Mouse (Mus musculus): ENCODE results near the gene Txlnb. TPM values are rescaled to one million over a fixed set of nuclear protein-coding genes. Genes with fewer than 3 reads are reported as not detected.
"Not testable (repeated sequence)": the region's sequence is repeated elsewhere in the genome, so short reads cannot be mapped to it uniquely, and the experiment has no call there.

The Txlnb gene
- total RNA-seq, 1 experiment from 2014 or later: 0.12 TPM

- ATAC-seq (ENCODE audit: extremely low read depth, insufficient number of reproducible peaks, low FRiP score, poor library complexity, severe bottlenecking): no peak
These were observed 5.8 kb downstream of the Txlnb start for GRCm38 (mm10) chr10:17801788-17802187.

GRCm38 (mm10) chr10:17808526-17808925 lies 12.5 kb downstream of the Txlnb start:
- ATAC-seq (ENCODE audit: extremely low read depth, insufficient number of reproducible peaks, low FRiP score, poor library complexity, severe bottlenecking): no peak

DNA sequence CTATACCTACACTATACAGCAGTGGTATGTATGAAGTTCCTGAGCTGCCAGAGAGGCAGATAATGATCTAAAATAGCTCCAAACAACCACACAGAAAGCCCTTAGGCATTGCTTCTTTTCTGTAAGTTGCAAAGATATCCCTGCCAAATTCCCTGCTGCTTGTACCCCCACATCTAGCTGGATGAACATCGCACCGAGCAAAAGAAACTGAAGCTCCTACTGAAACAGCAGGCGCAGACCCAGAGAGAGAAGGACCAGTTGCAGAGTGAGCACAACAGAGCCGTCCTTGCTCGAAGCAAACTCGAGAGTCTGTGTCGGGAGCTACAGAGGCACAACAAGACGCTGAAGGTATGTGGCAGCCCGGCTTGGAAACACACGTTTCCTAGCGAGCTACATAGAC lies 19.0 kb downstream of the Txlnb start:
- ATAC-seq (ENCODE audit: extremely low read depth, insufficient number of reproducible peaks, low FRiP score, poor library complexity, severe bottlenecking): no peak

DNA sequence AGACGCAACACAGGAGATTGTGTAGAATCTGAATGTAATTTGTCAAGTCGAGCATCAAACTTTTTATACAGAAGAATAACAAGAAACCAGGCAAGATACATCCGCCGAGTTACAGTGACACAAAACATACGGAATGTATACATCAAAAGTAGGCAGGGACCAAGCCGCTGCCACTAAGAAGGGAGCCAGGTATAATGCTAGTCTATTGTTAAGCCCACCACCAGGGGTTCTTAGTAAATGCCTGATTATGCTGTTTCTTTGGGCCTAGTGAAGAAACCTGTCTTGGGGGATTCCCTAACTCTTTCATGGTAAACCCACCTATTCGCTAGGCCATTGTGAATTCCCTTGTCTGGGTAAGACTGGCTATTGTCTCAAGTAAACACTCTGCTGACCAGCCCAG lies 24.4 kb downstream of the Txlnb start:
- not testable (repeated sequence) for ATAC-seq (ENCODE audit: extremely low read depth, insufficient number of reproducible peaks, low FRiP score, poor library complexity, severe bottlenecking)

DNA sequence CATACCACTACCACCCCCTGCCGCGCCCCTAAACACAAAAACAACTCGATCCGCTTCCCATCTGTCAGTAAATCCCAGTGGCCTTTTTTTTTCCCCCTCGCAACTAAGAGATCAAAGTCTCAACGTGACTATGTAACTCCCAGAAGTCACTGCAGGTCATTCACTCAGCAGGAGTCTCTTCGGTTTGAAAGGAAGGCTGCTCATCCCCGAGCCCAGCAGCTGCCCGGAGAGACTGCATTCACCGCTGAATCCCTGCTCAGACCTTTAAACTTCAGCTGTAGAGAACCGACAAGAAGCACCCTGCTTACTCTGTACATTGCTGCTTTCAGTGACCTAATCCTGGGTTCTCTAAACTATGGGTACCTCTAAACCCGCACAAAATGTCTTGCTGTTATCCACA lies 31.4 kb downstream of the Txlnb start:
- no peak for ATAC-seq (ENCODE audit: extremely low read depth, insufficient number of reproducible peaks, low FRiP score, poor library complexity, severe bottlenecking)

DNA sequence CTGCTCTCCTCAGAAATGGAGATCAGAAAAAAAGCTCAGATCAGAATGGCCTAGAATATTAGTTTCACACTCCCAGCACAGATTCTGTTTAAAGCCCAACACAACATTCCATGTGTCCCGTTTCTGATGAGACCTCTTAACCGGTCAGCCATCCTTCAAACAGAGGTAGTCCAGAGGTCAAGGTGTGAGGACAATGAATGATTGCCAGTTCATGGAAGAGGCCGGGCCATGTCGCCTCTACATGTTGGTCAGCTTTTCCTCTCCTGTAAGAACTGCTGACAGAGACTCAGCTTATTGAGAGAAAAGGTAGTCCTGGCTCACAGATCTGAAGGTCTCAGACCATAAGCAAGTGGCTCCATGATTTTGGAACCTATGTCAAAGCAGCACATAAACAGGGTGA lies 33.2 kb downstream of the Txlnb start:
- ATAC-seq (ENCODE audit: extremely low read depth, insufficient number of reproducible peaks, low FRiP score, poor library complexity, severe bottlenecking): no peak

DNA sequence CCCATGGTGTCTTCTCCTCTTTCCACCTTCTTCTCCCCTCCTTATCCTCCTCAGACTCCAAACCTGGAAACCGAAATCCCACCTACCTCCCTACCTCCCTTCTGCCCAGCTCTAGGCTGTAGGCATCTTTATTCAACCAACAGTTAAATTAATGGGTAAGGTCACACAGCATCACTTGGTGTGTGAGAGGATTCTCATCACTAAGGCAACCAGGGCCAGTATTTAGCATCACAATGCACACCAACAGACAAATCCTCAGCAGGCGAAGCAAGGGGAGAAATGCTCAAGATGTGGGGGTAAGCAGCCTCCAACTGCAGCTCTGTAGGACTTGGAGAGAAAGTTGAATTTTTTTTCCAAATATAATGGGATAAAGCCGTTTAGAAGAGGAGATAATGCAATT lies 35.0 kb downstream of the Txlnb start:
- ATAC-seq (ENCODE audit: extremely low read depth, insufficient number of reproducible peaks, low FRiP score, poor library complexity, severe bottlenecking): no peak

- no peak for ATAC-seq (ENCODE audit: extremely low read depth, insufficient number of reproducible peaks, low FRiP score, poor library complexity, severe bottlenecking)
These were observed 39.0 kb downstream of the Txlnb start for GRCm38 (mm10) chr10:17835031-17835430.

- no peak for ATAC-seq (ENCODE audit: extremely low read depth, insufficient number of reproducible peaks, low FRiP score, poor library complexity, severe bottlenecking)
These were observed 40.2 kb downstream of the Txlnb start for GRCm38 (mm10) chr10:17836275-17836674.

GRCm38 (mm10) chr10:17842030-17842429 lies 46.0 kb downstream of the Txlnb start:
- no peak for ATAC-seq (ENCODE audit: extremely low read depth, insufficient number of reproducible peaks, low FRiP score, poor library complexity, severe bottlenecking)

DNA sequence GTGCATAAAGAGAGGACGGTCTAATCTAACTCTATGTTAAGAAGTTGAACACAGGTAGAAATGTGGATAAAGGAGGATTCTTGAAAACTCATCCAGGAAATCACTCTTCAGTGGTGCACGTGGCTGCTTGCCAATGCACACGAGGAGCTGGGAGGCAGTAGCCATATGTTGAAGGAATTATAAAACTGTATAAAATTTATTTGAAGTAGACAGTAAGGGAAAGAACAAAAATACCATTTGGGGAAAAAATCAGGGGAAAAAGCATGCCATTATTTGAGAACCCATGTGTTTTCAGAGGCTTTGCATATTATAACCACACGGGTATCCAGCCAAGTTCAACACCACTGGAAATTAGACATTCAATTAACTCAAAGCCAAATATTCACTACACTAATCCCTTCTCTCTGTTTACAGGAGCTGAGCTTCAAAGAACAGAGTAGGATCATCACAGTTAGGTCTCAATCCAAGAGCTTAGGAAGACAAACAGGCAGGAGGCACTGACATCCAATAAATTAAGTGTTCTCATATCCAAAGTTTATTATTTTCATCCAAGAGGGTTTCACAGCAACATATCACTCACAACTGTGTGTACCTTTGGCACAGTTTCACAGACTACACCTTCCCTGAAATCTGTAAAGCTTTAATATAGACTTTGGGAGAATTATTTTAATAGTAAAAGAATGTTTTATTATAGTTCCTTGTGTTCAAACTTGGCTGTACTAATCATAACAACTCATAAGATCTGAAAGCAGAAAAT lies 48.9 kb downstream of the Txlnb start:
- no peak for ATAC-seq (ENCODE audit: extremely low read depth, insufficient number of reproducible peaks, low FRiP score, poor library complexity, severe bottlenecking)

DNA sequence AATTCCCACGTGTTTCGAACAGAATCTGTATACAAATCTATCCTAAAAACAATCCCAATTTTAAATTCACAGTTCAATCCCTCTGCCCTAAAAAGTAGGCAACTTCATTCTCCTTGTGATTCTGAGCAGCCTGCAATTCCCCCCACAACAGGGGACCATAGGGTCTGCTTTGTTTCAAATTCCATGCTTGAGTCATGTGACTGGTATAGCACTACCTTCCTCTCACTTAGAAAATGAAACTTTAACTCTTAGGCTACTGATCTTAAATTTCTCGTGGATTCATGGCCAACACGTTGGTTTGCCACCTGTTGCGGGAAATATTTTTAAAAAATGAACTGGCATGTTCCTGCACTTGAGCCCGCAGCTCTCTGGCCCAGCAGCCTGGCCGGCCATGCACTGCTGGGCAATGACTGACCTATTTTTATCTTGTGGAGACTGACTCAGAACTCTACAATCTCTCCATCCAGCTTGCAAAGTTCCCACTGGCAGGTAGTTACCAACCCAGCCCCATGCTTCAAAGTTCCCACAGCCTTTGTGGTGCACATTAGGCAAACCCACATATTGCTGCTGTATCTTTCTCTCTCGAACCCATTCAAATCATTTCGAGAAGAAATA lies 61.7 kb downstream of the Txlnb start:
- no peak for ATAC-seq (ENCODE audit: extremely low read depth, insufficient number of reproducible peaks, low FRiP score, poor library complexity, severe bottlenecking)

GRCm38 (mm10) chr10:17860701-17861480 lies 64.9 kb downstream of the Txlnb start:
- ATAC-seq (ENCODE audit: extremely low read depth, insufficient number of reproducible peaks, low FRiP score, poor library complexity, severe bottlenecking): no peak

GRCm38 (mm10) chr10:17869822-17870662 lies 74.0 kb downstream of the Txlnb start:
- peak; percentile 79 for ATAC-seq (ENCODE audit: extremely low read depth, insufficient number of reproducible peaks, low FRiP score, poor library complexity, severe bottlenecking)

DNA sequence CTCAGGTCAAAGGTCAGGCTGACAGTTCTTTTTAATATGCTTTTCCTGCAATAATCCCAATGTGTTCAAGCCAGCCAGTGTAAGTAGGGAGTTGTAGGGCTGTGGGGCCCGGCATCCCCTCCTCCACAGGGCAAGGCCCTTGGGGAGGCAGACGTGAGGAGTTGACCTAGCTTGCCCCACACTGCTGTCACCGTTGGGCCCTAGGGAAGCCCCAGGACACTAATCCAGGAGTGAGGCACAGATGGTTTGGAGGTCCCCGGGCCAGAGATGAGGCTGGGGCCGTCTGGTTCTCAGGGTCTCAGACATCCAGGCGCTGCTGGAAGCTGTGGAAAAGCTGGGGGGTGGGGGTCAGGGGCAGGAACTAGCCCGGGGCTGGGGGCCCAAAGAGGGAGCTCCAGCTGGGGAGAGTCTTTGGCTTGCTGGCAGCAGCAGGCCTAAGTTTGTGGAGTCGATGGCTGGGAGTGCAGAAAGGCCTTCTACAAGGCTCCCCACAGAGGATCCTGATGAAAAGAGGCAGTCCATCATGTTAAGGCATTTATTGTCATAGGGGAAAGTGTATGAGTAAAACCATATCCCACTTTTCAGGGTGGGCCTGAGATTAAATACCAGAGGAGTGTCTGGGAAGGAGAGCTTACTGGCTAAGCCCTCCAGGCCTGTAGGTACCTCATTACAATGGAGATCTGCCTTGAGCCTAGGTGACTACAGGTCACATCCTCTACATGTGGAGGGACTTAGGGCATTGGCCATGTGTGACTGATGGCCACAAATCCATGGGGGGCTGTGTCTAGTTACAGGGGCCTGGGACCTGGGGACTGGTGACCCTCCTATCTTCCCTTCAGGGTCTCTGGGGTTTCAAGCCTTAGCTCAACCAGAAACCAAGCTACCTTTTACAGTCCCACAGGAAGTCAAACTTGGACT lies 82.2 kb downstream of the Txlnb start:
- no peak for ATAC-seq (ENCODE audit: extremely low read depth, insufficient number of reproducible peaks, low FRiP score, poor library complexity, severe bottlenecking)

DNA sequence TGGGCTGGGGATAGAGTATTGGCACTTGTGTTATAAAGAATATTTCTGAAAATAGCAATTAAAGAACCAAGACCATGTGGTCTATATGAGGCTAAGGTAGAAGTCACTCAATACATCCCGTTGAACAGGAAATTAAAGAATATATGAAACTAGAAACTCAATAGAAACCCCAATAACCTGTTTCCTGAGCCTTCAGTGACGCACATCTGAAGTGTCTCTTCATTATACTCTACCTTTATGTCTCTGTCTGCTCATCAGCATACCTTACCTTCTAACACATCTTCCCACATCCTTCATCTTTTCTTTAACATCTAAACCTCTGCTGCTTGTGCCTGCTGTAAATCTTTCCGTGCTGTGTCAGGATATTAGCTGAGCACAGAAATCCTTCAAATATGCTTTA lies 84.0 kb downstream of the Txlnb start:
- no peak for ATAC-seq (ENCODE audit: extremely low read depth, insufficient number of reproducible peaks, low FRiP score, poor library complexity, severe bottlenecking)

- ATAC-seq (ENCODE audit: extremely low read depth, insufficient number of reproducible peaks, low FRiP score, poor library complexity, severe bottlenecking): no peak
These were observed 84.7 kb downstream of the Txlnb start for GRCm38 (mm10) chr10:17880724-17881123.

All from neutrophil, adult 5-6 weeks (primary cell).